Mouse (Mus musculus): ENCODE results near the gene Armc12. TPM values are rescaled to one million over a fixed set of nuclear protein-coding genes. Genes with fewer than 3 reads are reported as not detected.

The Armc12 gene
- total RNA-seq (2021): not detected in 2 replicates
- long read RNA-seq, experiment 1: 0 reads
- long read RNA-seq, experiment 2: 0 reads

- no peak for DNase-seq
Measured at GRCm38 (mm10) chr17:28530506-28530905, at the start of gene Armc12. TSS of gene Armc12 (plus strand) at chr17:28530806.

DNA sequence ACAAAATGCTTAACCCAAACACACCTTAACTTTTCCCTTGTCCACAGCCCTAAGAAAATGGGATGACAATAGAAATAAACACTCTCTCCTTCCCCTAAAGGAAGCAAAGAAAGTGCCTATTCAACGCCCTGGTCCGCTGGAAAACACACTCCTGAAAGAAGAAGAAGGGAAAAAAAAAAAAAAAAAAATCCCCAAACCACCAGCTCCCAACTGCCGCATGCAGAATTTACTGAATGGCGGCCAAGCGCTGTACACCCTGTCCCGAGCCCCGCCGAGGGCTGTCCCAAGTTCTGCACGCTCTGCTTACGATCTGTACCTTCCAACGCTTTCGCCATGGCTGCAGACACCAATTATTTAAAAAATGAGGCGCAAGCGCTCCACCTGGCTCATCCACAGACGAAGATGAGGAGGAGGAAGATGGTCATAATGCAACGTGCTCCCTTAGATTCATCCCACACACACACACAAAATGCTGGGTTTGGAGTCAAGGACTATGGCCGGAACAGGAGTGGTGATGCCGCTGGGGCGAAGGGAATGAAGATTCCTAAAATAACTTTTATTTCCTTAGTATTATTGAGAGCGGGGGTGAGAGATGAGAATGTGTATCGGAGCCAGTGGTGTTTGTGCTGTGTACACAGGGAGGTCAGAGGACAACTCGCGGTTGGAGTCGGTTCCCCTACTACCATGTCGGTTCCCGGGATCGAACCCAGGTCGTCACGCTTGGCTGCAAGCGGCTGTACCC lies 45.7 kb upstream of the Armc12 start:
- peak; percentile 51 for DNase-seq

DNA sequence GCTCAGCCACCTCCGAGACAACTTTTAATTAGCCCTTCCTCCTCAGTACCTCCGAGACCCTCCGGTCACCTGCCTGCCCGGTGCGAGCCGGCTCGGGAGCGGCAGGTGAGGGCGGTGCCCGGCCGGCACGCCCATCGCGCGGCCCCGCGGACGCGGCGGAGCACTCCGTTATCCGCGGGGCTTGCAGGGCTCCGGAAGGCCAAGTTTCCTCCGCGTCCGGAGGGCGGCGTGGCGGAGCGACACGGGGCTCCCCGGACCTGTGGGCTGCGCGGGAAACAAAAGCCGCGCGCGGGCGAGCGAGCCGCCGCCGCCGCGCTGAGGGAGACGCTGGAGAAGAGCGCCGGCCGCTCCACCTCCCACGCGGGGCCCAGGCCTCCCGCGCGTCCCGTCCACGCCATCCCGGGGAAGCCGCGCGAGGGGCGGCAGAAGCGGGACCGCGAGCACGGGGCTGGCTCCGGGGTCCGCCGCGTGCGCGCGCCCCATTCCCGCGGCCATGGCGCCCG lies 45.1 kb upstream of the Armc12 start:
- DNase-seq: peak; percentile 79

GRCm38 (mm10) chr17:28485977-28486400 lies 44.6 kb upstream of the Armc12 start:
- DNase-seq: peak; percentile 99

GRCm38 (mm10) chr17:28486720-28487119 lies 43.9 kb upstream of the Armc12 start:
- DNase-seq: no peak

DNA sequence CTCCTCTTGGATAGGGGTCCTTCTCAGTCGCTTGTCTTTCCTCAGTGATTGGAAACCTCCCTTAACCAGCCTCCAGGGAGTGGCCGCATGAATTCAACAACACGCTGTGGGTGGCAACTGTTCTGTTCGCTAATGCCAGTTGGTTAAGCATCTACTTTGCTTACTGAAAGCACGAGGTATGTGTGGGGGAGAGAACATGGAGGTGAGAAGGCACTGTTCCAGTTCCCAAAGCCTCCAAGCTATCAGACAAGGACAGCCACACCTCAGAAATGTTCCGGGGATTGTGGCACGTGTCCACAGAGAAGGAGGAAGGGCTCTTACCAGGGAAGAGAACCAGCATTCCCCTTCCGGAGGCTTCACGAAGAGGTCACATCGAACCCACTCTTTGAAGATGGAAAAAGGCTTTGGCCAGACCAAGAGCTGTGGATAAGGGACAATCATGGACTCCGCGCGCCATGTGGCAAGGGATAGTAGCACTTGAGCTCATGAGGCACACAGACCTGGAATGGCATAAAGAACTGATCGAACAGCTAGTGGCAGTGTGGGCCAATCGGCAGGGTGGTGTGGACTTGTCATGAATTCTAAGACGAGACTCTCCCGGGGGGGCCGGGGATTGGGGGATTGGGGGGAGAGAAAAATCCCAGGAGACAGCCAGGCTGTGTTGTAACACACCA lies 42.9 kb upstream of the Armc12 start:
- no peak for DNase-seq

DNA sequence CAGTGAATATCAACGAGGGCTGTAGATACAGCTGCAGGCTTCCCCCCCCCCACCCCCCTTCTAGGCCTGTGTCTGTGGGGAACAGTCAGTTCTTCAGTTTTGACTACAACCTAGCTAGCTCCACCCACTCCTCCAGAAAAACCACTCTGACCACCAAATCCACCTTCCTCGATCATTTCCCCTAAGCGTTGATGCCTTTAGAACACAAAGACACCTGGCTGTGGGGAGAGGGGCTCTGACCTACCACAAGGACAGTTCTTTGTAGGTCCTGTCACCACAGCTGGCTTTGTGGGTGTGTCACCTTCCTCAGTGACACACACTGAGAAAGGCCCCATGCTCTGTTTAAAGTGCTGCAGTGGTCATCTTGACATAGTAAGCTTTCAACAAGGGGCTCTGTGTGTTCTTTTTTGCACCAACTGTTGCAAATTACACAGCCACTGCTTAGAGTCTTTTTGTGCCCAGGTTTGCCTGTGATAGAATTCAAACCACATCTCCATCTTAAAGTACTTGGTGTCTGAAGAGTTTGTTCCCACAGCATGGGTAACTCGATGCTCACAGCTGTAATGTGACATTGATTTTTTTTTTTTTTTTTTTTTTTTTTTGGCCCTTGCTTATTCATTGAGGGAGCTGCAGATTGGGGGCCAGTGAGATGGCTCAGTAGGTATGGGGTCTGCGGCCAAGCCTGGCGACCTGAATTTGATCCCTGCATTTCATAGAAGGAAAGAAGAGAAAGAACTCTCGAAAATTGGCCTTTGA lies 42.2 kb upstream of the Armc12 start:
- no peak for DNase-seq

GRCm38 (mm10) chr17:28491035-28491770 lies 39.4 kb upstream of the Armc12 start:
- DNase-seq: no peak

DNA sequence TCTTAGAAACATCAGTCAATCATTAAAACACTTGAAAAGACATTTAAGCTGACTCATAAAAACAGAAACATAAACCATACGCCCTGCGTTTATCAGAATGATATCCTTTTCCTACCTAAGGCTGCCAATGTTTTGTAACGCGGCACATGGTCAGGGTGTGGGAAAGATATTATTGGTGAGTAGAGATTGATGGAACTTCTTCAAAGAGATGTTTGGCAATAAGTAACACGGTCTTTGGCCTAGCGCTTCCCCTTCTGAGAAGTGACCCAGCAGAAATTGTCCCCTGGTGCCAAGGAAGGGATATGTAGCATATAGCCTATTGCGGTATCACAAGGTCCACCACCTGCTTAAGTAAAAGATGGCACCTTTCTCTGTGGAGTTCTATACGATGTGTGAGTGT lies 34.8 kb upstream of the Armc12 start:
- DNase-seq: no peak

DNA sequence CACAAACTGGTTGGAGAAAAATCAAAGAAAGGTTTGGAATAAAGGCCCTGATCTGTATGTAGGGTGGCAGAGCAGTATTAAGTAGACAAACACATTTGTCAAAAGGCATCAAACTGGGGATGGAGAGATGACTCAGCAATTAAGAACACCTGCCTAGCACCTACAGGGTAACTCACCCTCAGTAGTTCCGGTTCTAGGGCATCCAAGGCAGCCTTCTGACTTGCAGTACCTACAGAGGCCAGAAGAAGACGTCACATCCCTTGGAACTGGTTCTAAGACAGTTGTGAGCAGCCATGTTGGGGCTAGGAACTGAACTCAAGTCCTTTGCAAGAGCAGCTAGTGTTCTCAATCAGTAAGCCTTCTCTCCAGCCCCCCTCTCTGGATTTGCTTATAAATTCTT lies 31.4 kb upstream of the Armc12 start:
- DNase-seq: no peak

DNA sequence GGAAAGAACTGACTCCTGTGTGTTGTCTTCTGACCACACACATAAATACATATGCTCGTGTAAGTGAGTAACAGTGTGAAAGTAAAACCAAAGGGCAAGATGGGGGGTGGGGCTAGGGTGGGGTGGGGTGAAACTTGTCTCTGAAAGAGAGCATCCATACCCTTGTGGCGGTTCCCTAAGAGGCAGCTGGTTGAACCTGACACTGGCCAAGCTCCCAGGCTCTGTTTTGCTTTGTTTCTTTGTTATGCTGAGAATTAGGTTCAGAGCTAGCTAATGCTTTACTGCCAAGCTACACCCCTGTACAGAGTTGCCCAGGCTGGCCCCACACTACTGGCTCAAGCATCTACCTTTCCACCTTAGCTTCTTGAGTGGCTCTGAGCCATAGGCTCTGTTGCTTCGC lies 30.1 kb upstream of the Armc12 start:
- DNase-seq: no peak

- peak; percentile 43 for DNase-seq
Measured at GRCm38 (mm10) chr17:28502196-28502821, 28.3 kb upstream of the Armc12 start.

- DNase-seq: no peak
Measured at GRCm38 (mm10) chr17:28504182-28504581, 26.4 kb upstream of the Armc12 start.

GRCm38 (mm10) chr17:28505591-28505990 lies 25.0 kb upstream of the Armc12 start:
- no peak for DNase-seq

- no peak for DNase-seq
Measured at GRCm38 (mm10) chr17:28506895-28507294, 23.7 kb upstream of the Armc12 start.

DNA sequence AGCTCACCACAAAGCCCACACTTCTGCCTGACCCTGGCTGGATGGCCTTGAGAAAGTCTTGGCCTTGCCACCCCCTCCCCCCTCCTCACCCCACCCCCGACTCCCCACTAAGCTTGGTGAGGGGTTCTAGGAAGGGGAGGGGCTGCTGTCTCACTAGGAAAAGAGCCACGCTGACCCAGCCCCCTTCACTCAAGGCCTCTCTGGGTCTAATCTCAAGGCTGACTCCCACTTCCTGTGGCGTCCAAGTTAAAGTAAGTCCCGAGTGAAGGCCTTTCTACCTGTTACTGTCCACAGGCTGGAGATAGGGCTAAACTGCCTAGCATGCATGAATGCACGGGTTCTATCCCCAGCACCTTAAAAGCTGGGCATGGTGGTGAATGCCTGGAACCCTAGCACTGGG lies 23.1 kb upstream of the Armc12 start:
- peak; percentile 43 for DNase-seq

DNA sequence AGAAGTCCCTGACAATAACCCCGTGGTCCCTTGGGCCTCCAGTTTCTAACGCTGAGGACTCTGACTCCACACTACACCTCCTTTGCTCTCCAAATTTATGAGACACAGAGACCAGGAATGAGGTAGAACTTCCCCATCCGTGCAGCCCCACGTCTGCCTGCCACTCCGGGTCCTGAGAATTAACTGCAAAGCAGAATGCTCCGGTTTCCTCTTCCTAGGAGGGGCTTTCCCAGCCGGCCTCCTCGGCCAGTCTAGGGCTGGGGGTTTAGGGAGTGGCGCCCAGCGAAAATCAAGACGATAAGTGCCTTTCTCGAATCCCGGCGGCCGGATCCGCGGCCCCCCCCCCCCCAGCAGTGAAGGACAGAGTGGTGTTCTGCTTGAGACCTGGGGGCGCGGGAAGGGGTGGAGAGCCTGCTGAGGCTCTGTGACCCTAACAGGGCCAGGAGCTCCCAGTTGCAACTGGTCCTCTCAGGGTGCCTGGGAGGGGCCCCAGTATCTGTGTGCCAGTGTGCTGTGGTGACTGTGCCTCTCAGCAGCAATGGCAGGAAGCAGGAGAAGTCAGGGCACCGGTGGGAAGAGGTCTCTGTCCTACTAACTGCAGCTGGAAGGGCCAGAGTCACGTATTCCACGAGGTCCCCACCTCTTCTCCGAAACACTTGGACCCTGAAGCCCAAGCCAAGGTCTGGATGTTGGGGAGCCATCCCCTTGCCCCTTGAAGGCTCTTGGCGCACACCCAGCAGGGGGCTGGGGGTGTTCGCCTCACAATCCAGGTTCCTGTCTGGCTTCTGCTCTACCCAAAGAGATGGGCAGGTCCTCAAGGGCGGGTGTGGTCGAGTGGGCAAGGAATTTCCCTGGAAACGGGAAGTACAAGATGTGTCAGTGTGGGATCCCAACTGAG lies 19.9 kb upstream of the Armc12 start:
- DNase-seq: peak; percentile 36

DNA sequence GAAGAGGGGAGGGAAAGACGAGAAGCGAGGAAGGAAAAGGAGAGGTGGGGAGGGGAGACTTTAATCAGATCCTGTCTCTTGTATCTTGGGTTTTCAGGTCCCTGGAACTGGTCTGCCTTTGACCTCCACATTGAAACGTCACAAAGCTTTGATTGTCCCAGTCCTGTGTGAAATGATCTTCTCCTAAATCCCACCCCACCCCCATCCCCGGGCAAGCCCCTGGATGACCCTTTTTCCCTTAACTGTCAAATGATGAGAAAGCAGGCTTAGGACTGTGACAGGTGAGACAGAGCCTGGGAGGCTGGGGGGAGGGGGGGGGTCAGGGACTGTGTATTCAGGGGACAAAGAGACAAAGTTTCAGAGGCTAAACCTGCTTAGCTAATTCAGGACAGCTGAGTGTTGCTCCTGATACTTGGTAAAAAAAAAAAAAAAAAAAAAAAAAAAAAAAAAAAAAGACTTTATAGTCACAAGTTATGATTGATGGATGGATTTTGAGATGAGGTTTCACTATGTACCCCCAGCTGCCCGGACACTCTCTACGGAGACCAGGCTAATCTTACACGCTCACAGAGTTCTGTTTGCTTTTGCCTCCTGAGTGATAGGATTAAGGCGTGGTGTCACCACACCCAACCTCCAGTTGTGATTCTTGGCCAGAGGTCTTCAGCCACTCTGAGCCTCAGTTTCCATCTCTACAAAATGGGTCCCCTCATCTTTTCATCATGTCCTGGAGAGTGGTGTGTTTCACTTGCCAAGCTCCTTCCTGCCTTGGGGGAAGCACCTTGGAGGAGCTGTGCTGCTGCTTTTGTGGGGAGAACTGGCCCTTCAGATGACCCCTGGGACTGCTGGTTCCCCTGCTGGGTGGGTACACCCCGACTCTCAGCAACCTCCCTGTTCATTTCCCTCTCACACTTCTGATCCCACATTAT lies 18.7 kb upstream of the Armc12 start:
- no peak for DNase-seq

- DNase-seq: peak; percentile 87
Measured at GRCm38 (mm10) chr17:28512696-28513095, 17.9 kb upstream of the Armc12 start.
